Mouse (Mus musculus) ZHBTc4 (cell line): ENCODE measurements around the gene Gm826.
A peak's percentile ranks its signal among the peaks of the same experiment; 100 is the strongest.

Experiments used
- DNase-seq: peaks from one replicate; pipeline ENCODE4 v3.0.0-alpha.2; 2011; ENCODE audit warnings: low read depth, low spot score

Gene Gm826

DNA sequence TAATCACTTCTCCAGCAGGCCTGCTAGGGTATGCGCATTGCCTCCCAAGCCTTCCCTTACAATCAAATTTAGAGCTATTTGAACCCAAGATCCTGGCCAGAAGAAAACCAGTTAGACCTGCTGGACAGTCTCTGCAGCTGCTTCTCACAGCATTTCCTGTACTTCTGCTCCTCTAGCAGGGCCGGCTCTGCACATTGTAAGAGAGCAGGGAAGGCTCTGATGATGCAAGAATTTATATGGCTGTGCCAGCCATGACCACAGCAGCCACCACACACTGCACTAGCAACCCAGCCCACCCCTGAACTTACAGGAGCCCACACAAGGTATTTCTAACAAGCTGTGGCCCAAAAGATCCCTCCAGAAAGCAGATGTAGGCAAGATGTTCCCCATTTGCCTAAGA is 19.6 kb upstream of the Gm826 start:
- DNase-seq: no peak

DNA sequence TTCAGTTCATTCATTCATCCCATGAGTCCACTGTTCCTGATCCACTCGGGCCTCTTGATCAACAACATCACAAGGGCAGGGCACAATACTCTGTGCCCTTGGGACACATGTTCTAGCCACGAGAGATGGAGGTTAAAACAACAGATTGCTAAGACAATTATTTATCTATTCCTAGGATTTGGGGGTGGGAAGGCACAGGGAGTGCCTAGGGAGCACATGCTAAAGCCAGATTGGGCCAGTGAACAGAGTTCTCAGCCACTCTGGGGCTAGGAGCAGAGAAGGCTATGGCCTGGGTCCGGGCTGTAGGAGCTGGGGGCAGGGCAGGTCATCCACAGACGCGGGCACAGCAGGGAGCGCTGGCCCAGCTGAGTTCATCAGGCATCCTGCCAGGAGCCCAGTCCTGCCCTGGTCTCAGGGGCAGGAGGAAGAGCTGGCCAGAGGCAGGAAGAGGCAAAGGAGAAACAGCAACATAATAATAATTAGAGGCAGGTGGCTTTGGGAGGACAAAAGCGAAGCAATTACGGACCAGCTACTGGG is 17.1 kb upstream of the Gm826 start:
- no peak for DNase-seq

DNA sequence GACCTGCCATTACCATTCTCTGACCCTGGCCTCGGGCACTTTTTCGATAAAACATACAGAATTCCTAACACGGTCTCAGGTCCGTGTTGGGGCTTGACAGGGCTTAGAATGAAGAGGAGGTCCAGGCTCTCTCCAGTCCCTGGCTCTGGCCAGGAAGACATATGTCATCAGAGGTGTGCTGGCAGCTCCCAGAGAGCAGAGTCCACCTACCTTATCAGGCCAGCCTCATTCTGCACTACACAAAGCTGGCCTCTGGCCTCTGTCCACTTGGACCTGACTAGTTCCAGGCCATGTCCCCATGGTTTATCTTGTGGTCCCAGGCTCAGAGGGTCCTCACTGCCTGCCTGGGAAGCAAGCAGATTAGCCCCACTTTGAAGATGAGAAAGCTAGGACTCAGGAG is 15.6 kb upstream of the Gm826 start:
- DNase-seq: no peak

DNA sequence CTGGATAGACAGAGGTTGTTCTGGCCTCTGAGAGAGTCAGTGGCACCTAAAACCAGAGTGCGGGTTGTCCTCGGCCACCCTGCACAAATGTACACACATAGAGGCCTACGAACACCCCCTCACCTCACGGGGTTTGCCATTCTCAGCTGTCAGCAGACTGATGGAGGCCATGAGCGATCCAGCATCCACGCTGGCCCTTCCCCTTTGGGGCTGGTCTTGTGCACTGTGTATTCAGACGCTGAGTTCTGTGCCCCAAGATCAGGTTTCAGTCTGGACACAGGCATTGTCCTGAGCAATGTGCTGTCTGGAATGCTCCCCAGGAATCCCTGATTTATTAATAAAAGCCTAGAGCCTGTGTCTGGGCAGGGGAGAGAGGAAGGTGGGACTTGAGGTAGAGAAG is 14.8 kb upstream of the Gm826 start:
- DNase-seq: no peak

DNA sequence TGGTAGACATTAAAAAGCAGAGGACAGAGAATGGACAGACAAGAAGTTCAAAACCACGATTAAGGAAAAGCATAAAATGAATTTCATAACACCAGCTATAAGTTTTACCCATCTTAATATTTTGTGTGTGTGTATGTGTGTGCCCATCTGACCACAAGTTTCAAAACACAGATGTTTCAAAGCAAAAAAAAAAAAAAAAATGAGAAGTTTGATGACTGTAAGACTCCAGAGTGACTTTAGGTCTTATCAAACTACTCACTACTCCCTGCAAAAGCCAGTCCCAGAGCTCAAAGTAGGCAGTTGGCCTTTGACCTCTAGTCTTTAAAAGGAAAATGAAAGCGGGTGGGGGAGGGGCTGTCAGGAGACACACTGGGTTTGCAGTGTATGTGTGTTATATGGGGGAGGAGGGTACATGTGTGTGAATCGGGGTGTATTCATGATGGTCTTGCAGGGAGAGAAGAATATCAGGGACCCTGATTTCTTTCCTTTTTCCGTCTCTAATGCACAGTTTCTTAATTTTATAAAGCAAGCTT is 14.2 kb upstream of the Gm826 start:
- DNase-seq: no peak

DNA sequence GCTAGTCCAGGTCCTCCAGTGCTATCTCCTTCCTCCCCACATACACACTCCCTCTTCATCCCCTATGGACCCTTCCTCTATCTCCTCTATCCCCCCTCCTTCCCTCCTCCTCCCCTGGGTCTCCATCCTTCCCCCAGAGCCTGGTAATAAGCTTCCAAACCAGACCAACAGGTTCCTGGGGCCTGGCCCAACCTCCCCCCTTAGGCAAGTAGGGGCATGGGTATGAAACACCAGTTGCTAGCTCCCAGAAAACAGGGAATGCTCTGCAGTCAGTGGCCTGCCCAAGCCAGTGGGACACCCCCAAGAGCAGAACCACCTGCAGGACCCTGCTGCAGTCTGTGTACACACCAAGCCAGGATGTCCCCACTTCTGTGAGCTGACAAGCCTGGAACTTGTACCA is 11.7 kb upstream of the Gm826 start:
- no peak for DNase-seq

DNA sequence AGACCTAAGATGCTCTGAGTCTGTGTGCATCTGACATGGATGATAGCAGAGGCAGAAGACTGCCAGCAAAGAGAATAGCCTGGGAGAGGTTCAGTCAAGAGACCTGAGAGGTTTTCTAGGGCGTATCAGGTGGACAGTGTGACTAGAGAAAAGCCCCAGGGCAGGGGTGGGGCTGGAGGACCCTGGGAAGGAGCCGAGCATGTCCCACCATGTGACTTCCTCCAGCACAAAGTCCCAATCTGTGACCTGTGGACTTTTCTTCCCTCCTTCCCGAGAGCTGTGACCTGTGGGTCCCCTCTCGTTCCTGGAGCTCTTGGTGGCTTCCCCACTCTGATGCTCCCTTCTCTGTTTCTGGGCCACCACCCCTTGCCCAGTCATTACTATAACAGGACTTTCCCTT is 6.2 kb upstream of the Gm826 start:
- no peak for DNase-seq

DNA sequence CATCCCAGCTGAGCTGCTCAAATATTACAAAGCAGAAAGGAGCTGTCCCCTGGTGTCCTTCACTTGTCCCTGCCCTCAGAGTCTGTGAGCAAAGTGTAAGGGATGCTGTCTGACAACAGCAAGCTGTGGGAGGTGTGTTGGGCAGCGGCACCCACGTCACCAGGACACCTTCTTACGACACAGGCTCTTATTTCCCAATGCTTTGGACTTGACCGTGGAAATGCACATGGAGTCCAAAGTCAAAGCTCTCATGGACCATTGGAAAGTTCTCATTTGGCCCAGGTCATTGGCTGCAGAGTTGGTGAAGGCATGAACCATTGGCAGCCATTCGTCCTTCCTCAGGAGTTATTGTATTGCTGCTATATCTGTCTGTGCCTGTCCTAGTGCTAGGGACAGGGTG is 5.6 kb upstream of the Gm826 start:
- DNase-seq: no peak

DNA sequence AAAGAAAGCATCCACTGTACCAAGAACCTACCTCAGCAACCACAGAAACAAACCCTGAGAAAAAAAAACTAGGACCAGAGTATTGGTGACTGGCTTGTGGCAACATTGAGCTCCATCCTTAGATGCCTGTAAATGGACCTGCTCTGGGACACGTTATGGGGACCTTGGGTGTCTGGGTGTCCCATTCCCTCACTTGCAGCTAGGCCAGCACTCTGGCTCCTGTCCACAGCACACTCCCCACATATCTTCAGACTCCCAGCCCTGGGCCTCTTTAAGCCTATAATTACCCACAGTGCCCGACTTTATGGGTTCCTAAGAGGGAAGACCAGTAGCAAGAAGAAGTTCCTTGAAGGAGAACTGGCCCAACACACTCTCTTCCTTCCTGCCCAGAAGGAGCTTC is 2.1 kb upstream of the Gm826 start:
- DNase-seq: no peak

DNA sequence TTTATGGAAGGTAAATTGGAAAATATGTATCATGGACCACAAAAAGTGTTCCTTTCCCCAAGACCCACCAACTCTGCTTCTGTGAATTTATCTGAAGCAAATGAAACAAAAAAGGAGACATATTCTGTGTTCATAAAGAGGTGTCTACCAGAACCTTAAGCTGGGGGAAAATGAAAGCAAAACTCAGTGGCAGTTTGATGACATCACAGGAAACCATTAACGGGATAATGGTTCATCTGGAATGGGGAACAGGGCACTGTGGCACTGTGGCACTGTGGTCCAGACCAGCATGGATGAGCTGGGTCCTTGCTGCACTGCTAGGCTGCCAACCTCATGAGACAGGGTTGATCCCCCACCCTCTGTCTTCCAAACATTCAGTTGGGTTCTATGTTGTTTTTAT is 1.1 kb upstream of the Gm826 start:
- no peak for DNase-seq

DNA sequence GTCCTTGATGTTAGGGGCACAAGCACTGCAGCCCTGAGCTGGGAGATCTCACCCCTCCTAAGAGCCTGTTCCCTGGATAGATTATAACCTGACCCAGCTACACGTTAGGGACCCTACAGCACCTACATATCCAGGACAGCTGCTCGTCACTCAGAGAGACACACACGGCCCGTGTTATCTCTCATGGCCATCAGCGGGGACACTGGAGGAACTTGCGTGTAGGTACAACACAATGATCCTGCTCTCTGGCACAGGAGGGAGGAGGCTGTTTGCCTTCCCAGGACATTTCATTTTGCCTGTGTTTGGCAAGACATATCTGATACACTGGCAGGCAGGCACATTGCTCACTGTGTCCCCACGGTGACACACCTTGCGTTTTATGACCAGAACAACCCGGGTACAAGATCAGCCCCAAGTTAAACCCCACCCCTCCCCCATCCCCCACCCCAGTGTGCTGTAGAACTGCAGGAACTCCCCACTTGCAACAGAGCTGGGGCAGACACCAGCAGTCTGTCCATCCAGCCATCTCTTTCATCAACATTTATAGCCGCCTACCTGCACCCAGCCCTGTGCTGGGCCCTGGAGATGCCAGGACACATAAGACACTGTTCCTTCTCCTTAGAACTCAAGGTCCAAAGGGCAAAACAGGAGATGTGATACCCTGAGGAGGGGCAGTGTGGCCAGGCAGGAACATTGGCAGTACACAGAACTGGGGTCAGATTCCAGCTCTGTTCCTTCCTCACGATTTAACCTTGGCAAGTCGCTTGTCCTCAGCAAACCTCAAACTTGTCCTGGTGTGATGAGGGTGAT is 1.2 kb downstream of the Gm826 start:
- no peak for DNase-seq

DNA sequence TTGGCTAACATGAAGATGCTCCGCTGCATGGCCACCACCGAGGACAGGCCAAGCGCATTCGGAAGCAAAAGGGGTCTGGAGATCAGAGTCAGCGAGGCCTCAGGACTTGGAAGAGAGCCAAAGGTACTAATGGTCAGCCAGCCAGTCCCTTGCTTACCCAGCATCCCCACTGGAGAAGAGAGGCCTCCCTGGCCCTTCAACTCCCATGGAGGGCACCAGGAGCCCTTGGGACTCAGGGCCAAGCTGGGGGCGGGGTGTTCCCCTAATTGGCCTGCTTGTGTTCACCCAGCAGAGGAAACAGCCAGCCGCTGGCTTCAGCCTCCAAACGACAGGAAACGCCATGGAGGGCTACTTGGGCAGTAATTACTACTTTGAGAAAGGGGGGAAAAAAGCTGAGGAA is 5.1 kb downstream of the Gm826 start:
- no peak for DNase-seq

DNA sequence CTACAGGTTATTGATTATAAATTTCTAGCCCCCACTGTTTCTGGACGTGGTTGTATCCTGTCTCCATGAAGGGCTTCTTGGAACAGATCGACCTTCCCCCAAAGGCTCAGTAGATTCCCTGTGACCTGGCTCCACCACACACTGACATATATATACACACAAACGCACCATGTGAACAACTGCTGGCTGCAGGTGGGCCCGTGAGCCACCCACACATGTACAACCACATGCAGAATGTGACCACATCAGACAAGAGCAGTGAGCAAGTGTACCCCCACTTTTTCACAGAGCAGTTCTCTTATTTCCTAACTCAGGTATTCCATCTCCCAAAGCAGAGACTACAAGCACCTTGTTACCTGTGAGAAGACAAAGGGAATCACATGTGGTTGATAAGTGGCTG is 6.2 kb downstream of the Gm826 start:
- no peak for DNase-seq

DNA sequence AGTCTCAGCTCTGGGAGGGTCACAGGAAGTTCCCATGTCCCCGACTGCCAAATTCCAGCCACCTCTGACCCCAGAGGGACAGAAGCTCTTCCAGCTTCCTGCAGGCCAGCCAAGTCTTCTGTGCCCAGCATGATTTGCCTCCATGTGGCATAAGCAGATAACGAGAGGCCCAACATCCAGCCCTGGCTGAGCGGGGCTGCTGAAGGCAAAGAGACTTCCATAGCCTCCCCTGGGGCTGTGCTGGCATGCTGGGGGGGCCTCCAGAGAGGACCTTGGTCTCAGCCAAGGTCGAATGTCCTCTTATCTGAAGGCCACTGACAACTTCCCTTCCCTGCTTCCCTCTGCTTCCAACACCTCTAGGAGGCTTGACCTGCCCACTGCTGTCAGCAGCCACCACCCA is 6.8 kb downstream of the Gm826 start:
- DNase-seq: no peak

DNA sequence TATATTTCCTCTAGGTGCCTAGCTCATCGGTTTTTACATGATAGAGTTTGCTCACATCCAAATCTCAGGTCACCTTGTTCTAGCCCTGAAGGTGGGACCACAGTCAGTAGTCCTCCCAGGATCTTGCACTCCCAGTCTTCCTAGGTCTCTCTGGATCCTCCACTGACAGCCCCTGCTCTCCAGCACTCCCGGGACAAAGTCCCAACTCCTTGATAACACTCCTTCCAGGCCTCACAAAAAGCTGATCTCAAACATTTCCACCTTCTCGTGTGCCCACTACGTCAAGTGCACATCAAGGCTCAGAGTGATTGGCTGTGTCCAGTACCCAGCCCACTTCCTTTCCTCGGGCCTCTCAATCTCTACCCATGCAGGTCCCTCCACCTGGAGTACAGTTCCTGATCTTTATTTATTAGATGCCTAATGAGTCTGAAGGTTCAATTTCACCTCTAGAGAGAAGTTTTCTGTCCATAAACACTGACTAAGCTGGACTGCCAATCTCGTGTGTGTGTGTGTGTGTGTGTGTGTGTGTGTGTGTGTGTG is 8.8 kb downstream of the Gm826 start:
- no peak for DNase-seq

DNA sequence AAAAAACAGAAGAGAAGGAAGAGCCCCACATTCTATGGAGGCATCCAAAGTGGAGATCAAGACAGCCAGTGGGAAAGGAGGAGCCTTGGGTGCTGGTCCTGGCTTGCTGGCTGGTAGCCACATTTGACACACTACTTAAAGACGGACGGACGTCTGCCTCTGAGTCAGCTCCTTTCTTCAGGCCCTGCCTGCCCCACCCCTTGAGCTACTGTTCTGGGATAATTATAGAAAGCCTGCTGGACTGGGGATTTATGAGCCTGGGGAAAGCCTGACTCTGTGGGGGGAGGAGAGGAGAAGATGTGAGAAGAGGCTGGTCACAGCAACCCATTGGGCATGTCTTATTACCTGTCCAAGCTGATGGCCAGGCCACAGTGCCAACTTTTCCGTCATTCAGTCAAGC is 12.1 kb downstream of the Gm826 start:
- DNase-seq: no peak

DNA sequence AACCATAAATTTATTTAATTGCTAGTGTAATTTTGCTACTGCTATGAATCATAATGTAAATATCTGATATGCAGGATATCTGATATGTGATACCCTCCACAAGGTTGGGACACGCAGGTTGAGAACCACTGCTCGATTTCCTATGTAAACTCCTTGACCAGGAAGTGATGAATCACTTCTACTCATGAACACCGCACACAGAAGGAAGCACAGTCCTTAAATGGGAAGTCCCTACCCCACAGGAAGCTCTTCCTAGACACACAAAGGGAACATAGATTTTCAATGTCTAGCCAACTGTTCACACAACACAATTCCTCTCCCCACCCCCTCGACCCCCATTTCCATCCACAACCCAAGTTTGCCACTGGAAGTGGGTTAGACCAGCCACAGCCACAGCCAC is 15.7 kb downstream of the Gm826 start:
- DNase-seq: no peak

DNA sequence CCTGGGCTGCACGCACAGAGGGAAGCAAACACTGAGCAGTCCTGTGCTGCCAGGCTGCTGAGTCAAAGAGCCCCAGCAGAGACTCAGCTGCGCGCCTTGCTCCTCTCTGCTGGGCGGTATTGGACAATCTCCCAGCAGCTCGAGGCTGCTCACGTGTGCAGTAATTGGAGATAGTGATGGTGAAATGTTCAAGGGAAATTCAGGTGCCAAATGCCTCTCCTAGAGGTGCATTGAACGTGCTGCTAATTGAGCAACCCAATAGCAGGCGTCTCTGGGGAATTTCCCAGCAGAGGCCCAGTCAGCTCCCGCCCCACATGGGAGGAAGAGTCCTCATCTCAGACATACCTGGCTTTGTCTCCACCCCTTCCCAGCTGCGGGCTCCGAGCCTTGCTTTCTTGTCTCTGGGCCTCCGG is 20.4 kb downstream of the Gm826 start:
- peak; percentile 4 for DNase-seq

DNA sequence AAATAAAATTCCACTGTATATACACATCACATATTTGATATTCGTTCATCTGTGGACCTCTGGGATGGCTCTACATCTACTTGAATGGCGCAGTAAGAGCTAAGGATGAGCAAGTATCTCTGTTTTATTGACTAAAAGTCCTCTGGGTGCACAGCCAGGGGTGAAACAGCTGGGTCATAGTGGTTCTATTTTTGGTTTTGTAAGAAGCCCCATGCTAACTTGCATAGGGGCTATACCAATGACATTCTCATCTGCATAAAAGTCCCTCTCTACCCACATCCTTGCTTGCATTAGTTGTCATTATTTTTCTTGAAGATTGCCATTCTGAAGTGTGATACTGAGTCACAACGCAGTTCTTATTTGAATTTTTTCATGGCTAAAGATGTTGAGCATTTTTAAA is 28.9 kb downstream of the Gm826 start:
- no peak for DNase-seq

DNA sequence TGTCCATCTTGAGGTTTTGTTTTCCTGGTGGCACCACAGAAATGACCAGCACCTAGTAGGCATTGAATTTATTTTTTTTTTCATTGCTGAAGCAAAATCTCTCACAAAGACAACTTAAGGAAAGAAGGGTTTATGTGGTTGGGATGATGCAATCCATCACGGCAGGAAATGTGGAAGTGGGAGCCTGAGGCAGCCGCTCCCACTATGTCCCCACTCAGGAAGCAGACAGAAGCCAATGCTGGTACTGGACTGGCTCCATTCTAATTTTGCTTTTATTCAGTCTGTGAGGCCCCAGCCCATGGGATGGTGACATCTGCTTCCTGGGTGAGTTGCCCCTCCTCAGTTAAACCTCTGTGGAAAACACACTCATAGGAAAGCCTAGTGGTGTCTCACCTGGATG is 30.0 kb downstream of the Gm826 start:
- no peak for DNase-seq

DNA sequence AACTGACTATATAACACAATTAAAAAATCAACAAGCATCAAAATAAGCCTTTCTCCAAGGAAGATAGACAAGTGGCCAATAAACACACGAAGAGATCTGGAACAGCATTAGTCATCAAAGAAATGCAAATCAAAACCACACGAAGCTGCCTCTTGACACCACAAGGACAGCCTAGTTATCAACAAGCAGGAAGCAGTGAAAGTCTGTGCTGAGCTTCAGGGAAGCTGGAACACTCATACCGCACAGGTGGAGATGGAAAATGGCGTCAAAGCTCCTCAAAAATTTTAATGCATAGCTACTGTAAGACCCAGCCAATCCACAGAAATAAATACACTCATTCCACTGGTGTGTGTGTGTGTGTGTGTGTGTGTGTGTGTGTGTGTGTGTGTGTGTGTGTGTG is 31.9 kb downstream of the Gm826 start:
- no peak for DNase-seq

DNA sequence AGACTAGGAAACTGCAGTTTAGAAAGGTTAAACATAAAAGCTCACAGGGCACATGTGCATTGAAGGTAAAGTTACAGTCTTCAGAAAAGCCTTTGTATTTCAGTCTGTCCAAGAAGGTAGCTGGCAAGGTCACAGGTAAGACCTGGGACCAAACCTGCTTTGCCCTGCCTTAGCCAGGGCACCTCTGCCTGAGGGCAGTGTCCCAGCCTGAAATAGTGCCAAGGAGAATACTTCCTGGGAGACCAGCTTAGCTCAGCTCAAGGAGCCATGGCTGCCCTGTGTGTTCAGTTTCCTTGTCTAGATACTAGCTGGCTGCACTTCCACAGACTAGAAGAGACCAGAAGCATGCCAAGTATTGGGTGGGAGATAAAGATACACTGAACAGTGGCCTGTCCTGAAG is 35.4 kb downstream of the Gm826 start:
- no peak for DNase-seq

DNA sequence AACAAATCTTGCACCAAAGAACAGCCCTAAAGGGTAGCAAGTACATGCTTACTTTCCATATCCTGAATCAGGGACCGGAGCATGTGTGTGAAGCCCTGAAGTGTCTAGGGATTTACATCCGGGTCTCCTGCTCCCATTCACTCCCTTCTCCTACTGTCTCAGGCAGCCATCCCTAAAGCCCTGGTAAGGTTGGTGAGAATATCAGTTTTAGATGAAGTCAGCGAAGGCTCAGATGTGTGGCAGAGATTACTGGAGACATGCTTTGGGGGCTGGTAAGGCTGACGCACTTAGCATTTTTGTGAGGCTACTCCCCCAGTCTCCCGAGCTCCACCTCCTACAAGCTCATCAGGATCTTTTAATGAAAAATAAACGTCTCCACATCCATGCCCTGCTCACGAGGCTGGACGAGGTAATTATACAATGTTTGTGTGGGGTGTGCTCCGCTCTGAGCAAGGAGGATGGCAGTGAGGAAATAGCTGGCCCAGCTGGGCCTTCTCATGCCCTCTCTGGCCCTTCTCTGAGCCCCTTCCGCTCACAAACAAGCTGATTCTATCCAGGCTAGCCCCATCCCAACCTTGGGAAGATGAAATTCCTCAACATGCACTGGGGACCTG is 45.3 kb downstream of the Gm826 start:
- DNase-seq: no peak
